Mouse (Mus musculus): ENCODE data around the gene Alox8. TPM values are rescaled to one million over a fixed set of nuclear protein-coding genes. Genes with fewer than 3 reads are reported as not detected.

The Alox8 gene
- polyA plus RNA-seq, 1 experiment from 2014 or later, result 0.06 TPM

DNA sequence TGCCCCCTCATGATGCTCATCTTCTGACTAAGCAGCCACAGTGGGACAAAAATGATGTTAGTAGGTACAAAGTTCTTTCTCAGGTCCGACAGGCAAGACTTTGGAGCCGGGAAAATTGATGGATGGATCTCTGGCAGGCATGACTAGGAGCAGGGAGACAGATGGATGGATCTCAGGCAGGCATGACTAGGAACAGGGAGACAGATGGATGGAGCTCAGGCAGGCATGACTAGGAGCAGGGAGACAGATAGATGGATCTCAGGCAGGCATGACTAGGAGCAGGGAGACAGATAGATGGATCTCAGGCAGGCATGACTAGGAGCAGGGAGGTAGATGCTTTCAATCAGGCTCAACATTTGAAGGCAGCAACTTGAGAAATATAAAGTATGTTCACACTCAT, 13.8 kb upstream of the Alox8 start:
- no peak for DNase-seq (ENCODE audit: low spot score)
- Histone ChIP-seq H3K4me3 (peak overlapping the region; percentile 35), H3K36me3 (no peaks in the 10 kb centered on the region), H3K9me3 (replicated peaks) (no peaks in the 10 kb centered on the region), H3K4me1 (0 out of 2 replicates have a peak, but pooled peaks cover 2% of the 10 kb centered on the region), H3K27ac (replicated peaks) (no peak overlapping the region), H3K27me3 (ENCODE audit: low read depth, poor library complexity, severe bottlenecking) (no peaks in the 10 kb centered on the region)
- WGBS, result 55% methylated on average over 2 of the region's 2 CpGs

DNA sequence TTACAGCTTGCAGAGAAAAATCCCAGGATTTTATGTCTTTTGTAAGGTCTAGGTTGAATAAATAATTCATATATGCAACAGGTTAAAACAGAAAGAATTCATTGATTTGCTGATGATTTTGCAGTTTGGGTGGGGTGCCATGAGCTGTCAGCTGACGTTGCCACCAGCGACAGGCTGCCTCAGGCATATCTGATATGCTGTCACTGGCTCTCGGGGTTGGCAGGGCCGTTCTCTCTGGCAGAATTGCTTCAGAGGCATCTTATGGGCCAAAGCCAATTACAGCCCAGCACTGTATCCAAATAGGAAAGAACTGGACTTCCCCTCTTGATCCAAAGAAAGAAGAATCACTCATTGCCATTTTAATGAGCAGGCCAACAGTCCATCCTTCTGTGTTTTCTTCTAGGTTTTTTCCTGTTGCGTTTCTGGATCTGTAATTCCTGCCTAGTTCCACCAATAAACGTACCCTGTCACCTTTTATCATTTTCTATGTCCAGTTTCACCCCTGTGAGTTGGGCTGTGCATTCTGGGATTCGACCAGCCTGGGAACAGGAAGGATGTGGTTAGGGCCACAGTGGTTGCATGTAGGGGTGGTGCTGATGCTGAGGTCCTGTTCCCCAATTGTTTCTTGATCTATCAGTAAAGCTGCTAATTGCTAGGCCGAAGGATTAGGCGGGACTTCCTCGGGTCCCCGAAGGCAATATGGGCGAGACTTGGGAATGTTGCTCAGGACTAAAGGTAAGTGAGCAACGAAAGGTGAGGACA, 5.0 kb upstream of the Alox8 start:
- H3K4me3 ChIP-seq, result no peak overlapping the region
- 88% methylated on average over 13 of the region's 13 CpGs for WGBS
- peaks cover 4% of the 10 kb centered on the region for H3K4me1 ChIP-seq
- no peaks in the 10 kb centered on the region for H3K9me3 ChIP-seq (replicated peaks)
- DNase-seq (ENCODE audit: low spot score), result no peak
- H3K27ac ChIP-seq (replicated peaks), result no peak overlapping the region
- peaks cover 23% of the 10 kb centered on the region for H3K27me3 ChIP-seq (ENCODE audit: low read depth, poor library complexity, severe bottlenecking)
- H3K36me3 ChIP-seq, result no peaks in the 10 kb centered on the region

GRCm38 (mm10) chr11:69200231-69200630, 2.6 kb upstream of the Alox8 start:
- H3K27me3 ChIP-seq (ENCODE audit: low read depth, poor library complexity, severe bottlenecking), result peaks cover 47% of the 10 kb centered on the region
- H3K36me3 ChIP-seq, result no peaks in the 10 kb centered on the region
- H3K27ac ChIP-seq (replicated peaks), result no peak overlapping the region
- peaks cover 14% of the 10 kb centered on the region for H3K4me1 ChIP-seq
- WGBS, result 90% methylated on average over 6 of the region's 6 CpGs
- no peaks in the 10 kb centered on the region for H3K9me3 ChIP-seq (replicated peaks)
- no peak for DNase-seq (ENCODE audit: low spot score)
- no peak overlapping the region for H3K4me3 ChIP-seq

GRCm38 (mm10) chr11:69199251-69199650, 1.6 kb upstream of the Alox8 start:
- Histone ChIP-seq H3K9me3 (replicated peaks) (no peaks in the 10 kb centered on the region), H3K4me1 (peaks cover 14% of the 10 kb centered on the region), H3K27me3 (ENCODE audit: low read depth, poor library complexity, severe bottlenecking) (peaks cover 48% of the 10 kb centered on the region), H3K27ac (replicated peaks) (no peak overlapping the region), H3K4me3 (no peak overlapping the region), H3K36me3 (no peaks in the 10 kb centered on the region)
- no peak for DNase-seq (ENCODE audit: low spot score)
- WGBS, result 81% methylated on average over 1 of the region's 1 CpGs

- H3K4me3 ChIP-seq, result peak overlapping the region; percentile 45
Measured at GRCm38 (mm10) chr11:69197194-69197593, 449 bp downstream of the Alox8 start.

GRCm38 (mm10) chr11:69196766-69197165, 877 bp downstream of the Alox8 start:
- H3K27me3 ChIP-seq (ENCODE audit: low read depth, poor library complexity, severe bottlenecking), result peaks cover 48% of the 10 kb centered on the region
- H3K9me3 ChIP-seq (replicated peaks), result no peaks in the 10 kb centered on the region
- DNase-seq (ENCODE audit: low spot score), result no peak
- H3K4me3 ChIP-seq, result peak overlapping the region; percentile 45
- 7% methylated on average over 5 of the region's 5 CpGs for WGBS
- H3K27ac ChIP-seq (replicated peaks), result peak overlapping the region; percentile 38; the same call in 1 of the 2 replicates
- peaks cover 14% of the 10 kb centered on the region for H3K4me1 ChIP-seq
- no peaks in the 10 kb centered on the region for H3K36me3 ChIP-seq

More at GRCm38 (mm10) chr11:69197194-69197593, 449 bp downstream of the Alox8 start:
- peaks cover 14% of the 10 kb centered on the region for H3K4me1 ChIP-seq
- no peaks in the 10 kb centered on the region for H3K36me3 ChIP-seq
- DNase-seq (ENCODE audit: low spot score), result no peak
- H3K9me3 ChIP-seq (replicated peaks), result no peaks in the 10 kb centered on the region
- H3K27ac ChIP-seq (replicated peaks), result peak overlapping the region; percentile 38; the same call in 1 of the 2 replicates
- peaks cover 48% of the 10 kb centered on the region for H3K27me3 ChIP-seq (ENCODE audit: low read depth, poor library complexity, severe bottlenecking)
- 2% methylated on average over 14 of the region's 14 CpGs for WGBS

DNA sequence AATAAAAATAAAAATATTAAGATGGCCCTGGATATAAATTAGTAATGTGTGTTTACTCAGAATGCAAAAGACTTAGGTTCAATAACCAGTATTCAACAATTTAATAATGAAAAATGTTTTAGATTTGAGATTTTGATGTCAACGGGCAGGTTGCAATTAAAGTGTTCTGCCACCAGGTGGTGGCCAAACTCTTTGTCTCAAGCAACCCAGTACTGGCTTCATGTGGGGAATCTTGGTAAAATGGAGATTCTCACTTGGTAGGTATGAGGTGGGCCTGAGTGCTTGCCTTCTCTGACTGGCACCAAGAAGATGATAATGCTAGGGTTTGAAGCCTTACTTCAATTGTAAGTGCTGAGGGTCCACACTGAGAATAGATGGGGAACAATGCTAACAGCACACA, 4.8 kb downstream of the Alox8 start:
- no peak overlapping the region for H3K27ac ChIP-seq (replicated peaks)
- peak; percentile 28 for DNase-seq (ENCODE audit: low spot score)
- no peak overlapping the region for H3K4me3 ChIP-seq
- H3K9me3 ChIP-seq (replicated peaks), result no peaks in the 10 kb centered on the region
- no peaks in the 10 kb centered on the region for H3K36me3 ChIP-seq
- H3K4me1 ChIP-seq, result peaks cover 14% of the 10 kb centered on the region
- WGBS, result 5% methylated on average over 1 of the region's 1 CpGs
- H3K27me3 ChIP-seq (ENCODE audit: low read depth, poor library complexity, severe bottlenecking), result peaks cover 27% of the 10 kb centered on the region

GRCm38 (mm10) chr11:69185936-69186335, 11.7 kb downstream of the Alox8 start:
- Histone ChIP-seq H3K27ac (replicated peaks) (no peak overlapping the region), H3K27me3 (ENCODE audit: low read depth, poor library complexity, severe bottlenecking) (no peaks in the 10 kb centered on the region), H3K4me1 (no peaks in the 10 kb centered on the region), H3K4me3 (no peak overlapping the region), H3K9me3 (replicated peaks) (no peaks in the 10 kb centered on the region), H3K36me3 (no peaks in the 10 kb centered on the region)
- DNase-seq (ENCODE audit: low spot score), result no peak
- 85% methylated on average over 6 of the region's 6 CpGs for WGBS

- Histone ChIP-seq H3K27me3 (ENCODE audit: low read depth, poor library complexity, severe bottlenecking) (no peaks in the 10 kb centered on the region), H3K4me1 (no peaks in the 10 kb centered on the region), H3K9me3 (replicated peaks) (no peaks in the 10 kb centered on the region), H3K36me3 (no peaks in the 10 kb centered on the region), H3K4me3 (no peak overlapping the region), H3K27ac (replicated peaks) (no peak overlapping the region)
- 92% methylated on average over 5 of the region's 5 CpGs for WGBS
- DNase-seq (ENCODE audit: low spot score), result no peak
Measured at GRCm38 (mm10) chr11:69185031-69185430, 12.6 kb downstream of the Alox8 start.

DNA sequence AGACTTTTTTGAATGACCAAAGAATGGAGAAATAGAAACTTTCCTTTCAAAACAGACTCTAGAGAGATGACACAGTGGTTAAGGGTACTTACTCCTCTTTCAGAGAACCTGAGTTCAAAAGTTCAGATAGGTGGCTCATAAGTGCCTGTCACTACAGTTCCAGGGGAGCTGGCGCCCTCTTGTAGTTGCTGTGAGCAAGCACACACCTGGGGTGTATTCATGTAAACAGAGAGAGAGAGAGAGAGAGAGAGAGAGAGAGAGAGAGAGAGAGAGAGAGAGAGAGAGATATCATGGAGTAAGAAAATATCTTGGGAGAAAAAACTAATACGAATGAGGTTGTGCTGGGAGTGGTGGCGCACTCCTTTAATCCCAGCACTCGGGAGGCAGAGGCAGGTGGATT, 17.5 kb downstream of the Alox8 start:
- Histone ChIP-seq H3K27ac (replicated peaks) (no peak overlapping the region), H3K4me1 (no peaks in the 10 kb centered on the region), H3K9me3 (replicated peaks) (no peaks in the 10 kb centered on the region), H3K36me3 (no peaks in the 10 kb centered on the region), H3K4me3 (no peak overlapping the region), H3K27me3 (ENCODE audit: low read depth, poor library complexity, severe bottlenecking) (no peaks in the 10 kb centered on the region)
- WGBS, result 82% methylated on average over 4 of the region's 4 CpGs
- DNase-seq (ENCODE audit: low spot score), result no peak

DNA sequence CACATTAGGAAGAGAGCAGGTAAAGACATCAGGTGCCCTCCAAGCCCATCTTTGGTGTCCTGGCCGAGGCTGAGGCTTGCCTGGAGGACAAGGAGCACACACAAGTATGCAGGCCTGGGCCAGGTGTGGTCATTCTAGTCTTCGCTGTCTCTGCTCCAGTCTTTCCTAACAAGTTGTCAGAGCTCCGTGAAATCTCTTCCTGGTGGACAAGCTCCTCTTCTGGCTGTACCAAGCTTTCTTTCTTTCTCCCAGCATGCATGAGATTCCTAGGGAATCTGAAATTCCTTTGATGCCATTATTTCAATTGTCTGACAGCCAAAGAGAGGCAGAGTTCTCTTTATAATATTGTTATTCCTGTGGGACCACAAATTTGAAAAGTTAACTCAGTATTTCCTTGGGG, 18.1 kb downstream of the Alox8 start:
- Histone ChIP-seq H3K9me3 (replicated peaks) (no peaks in the 10 kb centered on the region), H3K27me3 (ENCODE audit: low read depth, poor library complexity, severe bottlenecking) (no peaks in the 10 kb centered on the region), H3K4me1 (no peaks in the 10 kb centered on the region), H3K36me3 (no peaks in the 10 kb centered on the region), H3K27ac (replicated peaks) (no peak overlapping the region), H3K4me3 (no peak overlapping the region)
- no peak for DNase-seq (ENCODE audit: low spot score)
- WGBS, result 56% methylated on average over 3 of the region's 3 CpGs

DNA sequence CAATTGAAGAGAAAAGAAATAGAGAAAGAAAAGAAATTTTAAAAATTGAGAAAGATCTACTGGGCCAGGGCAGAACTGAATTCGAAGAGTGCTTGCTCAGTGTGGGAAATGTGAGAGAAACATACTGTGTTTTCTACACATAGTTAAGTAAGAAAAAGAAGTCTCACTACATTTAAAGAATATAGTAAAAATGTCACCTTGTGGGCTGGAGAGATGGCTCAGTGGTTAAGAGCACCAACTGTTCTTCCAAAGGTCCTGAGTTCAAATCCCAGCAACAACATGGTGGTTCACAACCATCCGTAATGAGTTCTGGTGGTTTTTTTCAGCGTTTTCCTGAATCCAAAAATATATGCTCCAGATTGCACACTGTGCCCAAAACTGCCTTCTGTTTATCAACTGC, 19.1 kb downstream of the Alox8 start:
- H3K4me3 ChIP-seq, result no peak overlapping the region
- DNase-seq (ENCODE audit: low spot score), result no peak
- H3K27ac ChIP-seq (replicated peaks), result no peak overlapping the region
- no peaks in the 10 kb centered on the region for H3K36me3 ChIP-seq
- no peaks in the 10 kb centered on the region for H3K4me1 ChIP-seq
- H3K9me3 ChIP-seq (replicated peaks), result no peaks in the 10 kb centered on the region
- H3K27me3 ChIP-seq (ENCODE audit: low read depth, poor library complexity, severe bottlenecking), result no peaks in the 10 kb centered on the region
- 86% methylated on average over 3 of the region's 3 CpGs for WGBS

DNA sequence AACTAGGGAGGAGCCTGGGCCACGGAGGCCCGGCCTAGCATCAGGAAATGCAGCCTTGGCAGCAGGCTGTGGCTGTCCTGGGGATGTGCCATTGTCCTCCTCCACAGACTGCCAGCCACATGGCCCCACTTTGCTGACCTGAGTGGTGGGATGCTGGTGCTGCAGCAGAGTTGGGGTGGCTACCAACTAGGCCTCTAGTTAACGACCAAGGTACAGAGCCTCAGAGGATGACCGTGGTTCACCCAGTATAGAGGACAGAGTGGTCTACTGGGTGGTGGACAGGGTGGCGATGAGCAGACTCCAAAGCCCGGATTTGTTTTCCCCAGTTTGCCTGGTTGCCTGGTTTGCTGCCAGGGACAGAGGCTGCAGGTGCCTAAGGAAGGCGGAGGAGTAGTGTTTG, 22.9 kb downstream of the Alox8 start:
- Histone ChIP-seq H3K27me3 (ENCODE audit: low read depth, poor library complexity, severe bottlenecking) (no peaks in the 10 kb centered on the region), H3K36me3 (no peaks in the 10 kb centered on the region), H3K27ac (replicated peaks) (no peak overlapping the region), H3K4me1 (no peaks in the 10 kb centered on the region), H3K4me3 (no peak overlapping the region), H3K9me3 (replicated peaks) (no peaks in the 10 kb centered on the region)
- DNase-seq (ENCODE audit: low spot score), result no peak
- WGBS, result 87% methylated on average over 7 of the region's 7 CpGs
